Mouse (Mus musculus) midbrain, embryonic 16.5 days (tissue): ENCODE results near the gene Pgls. TPM values are rescaled to one million over a fixed set of nuclear protein-coding genes. Genes with fewer than 3 reads are reported as not detected.

Experiments used
- ATAC-seq: fragments of 200-750 bp; cut with Nextera tagmentation; 2 replicates; pipeline ENCODE4 v1.8.0; 2017; ENCODE audit warnings: moderate TSS enrichment
- H3K27ac ChIP-seq: fragments of 300-500 bp; sonication (generic); 2 replicates; pipeline ENCODE4 v1.5.1; 2014; ENCODE audit warnings: mild to moderate bottlenecking, low read length, mixed read lengths
- H3K27me3 ChIP-seq: fragments of 300-500 bp; sonication (generic); 2 replicates; pipeline ENCODE4 v1.6.1; 2014; ENCODE audit warnings: low read depth, low read length, mixed read lengths; ENCODE audit not compliant: control insufficient read depth, insufficient read depth
- H3K36me3 ChIP-seq: fragments of 300-500 bp; sonication (generic); 2 replicates; pipeline ENCODE4 v1.6.1; 2014; ENCODE audit warnings: mild to moderate bottlenecking, low read length, moderate library complexity, mixed read lengths; ENCODE audit not compliant: control insufficient read depth, insufficient read depth
- H3K4me1 ChIP-seq: fragments of 300-500 bp; sonication (generic); 2 replicates; pipeline ENCODE4 v1.6.1; 2014; ENCODE audit warnings: mild to moderate bottlenecking, low read length, mixed read lengths; ENCODE audit not compliant: control insufficient read depth, insufficient read depth
- H3K4me2 ChIP-seq: fragments of 300-500 bp; sonication (generic); 2 replicates; pipeline ENCODE4 v1.6.1; 2014; ENCODE audit warnings: mild to moderate bottlenecking, low read length, mixed read lengths
- H3K4me3 ChIP-seq: fragments of 300-500 bp; sonication (generic); 2 replicates; pipeline ENCODE4 v1.5.1; 2014; ENCODE audit warnings: low read depth, mild to moderate bottlenecking, low read length, moderate library complexity, mixed read lengths
- H3K9ac ChIP-seq: fragments of 300-500 bp; sonication (generic); 2 replicates; pipeline ENCODE4 v1.6.1; 2014; ENCODE audit warnings: low read depth, low read length, mixed read lengths
- H3K9me3 ChIP-seq: fragments of 300-500 bp; sonication (generic); replicated peaks from 2 replicates; pipeline ENCODE4 v1.6.1; 2014; ENCODE audit warnings: mild to moderate bottlenecking, low read length, mixed read lengths; ENCODE audit not compliant: control insufficient read depth, poor library complexity, severe bottlenecking
- WGBS: fragments of 180-500 bp; shearing (Covaris S2); extraction: QIAGEN DNeasy Blood & Tissue Kit; methylation state at CpG from one replicate; pipeline ENCODE4 v1.1.7; 2014; 5-methylcytosine and 5-hydroxymethylcytosine counted together
- microRNA-seq: library from miRNA; unstranded; fragments of <30 nt; microRNA quantifications from one replicate; pipeline ENCODE4, GENCODE M21; 2017
- polyA plus RNA-seq: library from polyadenylated mRNA; unstranded; fragments of >200 nt; fragmentation: Nextera tagmentation; extraction: Ambion mirVana; gene quantifications from 2 replicates; pipeline ENCODE4 v1.2.1, GENCODE M21; 2015

Gene Pgls
- polyA plus RNA-seq, 1 experiment from 2014 or later, result 237 TPM

GRCm38 (mm10) chr8:71633981-71634667 is 42.1 kb downstream of the Pgls start:
- no peaks in the 10 kb centered on the region for H3K9me3 ChIP-seq
- peaks cover 6% of the 10 kb centered on the region; the same call in 1 of the 2 replicates for H3K4me1 ChIP-seq
- H3K36me3 ChIP-seq, result peaks cover 9% of the 10 kb centered on the region
- H3K27me3 ChIP-seq, result peaks cover 5% of the 10 kb centered on the region; the same call in 1 of the 2 replicates
- H3K4me3 ChIP-seq, result no peak overlapping the region; the same call in 1 of the 2 replicates
- H3K9ac ChIP-seq, result peak overlapping the region; percentile 34; the same call in 1 of the 2 replicates
- WGBS, result 3% methylated on average over 26 of the region's 26 CpGs
- peak overlapping the region; percentile 55 for H3K27ac ChIP-seq
- ATAC-seq, result peak; percentile 40
- H3K4me2 ChIP-seq, result peak overlapping the region; percentile 15

- Histone ChIP-seq H3K4me2 (no peak overlapping the region), H3K9ac (no peak overlapping the region), H3K4me1 (no peaks in the 10 kb centered on the region), H3K9me3 (no peaks in the 10 kb centered on the region), H3K36me3 (peaks cover 28% of the 10 kb centered on the region), H3K4me3 (no peak overlapping the region), H3K27ac (no peak overlapping the region), H3K27me3 (no peaks in the 10 kb centered on the region)
- ATAC-seq, result no peak
- 73% methylated on average over 8 of the region's 8 CpGs for WGBS
These were observed 45.4 kb downstream of the Pgls start for GRCm38 (mm10) chr8:71637149-71638095.

- H3K4me2 ChIP-seq, result no peak overlapping the region
- H3K9me3 ChIP-seq, result no peaks in the 10 kb centered on the region
- peaks cover 31% of the 10 kb centered on the region for H3K36me3 ChIP-seq
- H3K9ac ChIP-seq, result no peak overlapping the region
- H3K4me1 ChIP-seq, result no peaks in the 10 kb centered on the region
- no peaks in the 10 kb centered on the region for H3K27me3 ChIP-seq
- no peak for ATAC-seq
- 70% methylated on average over 6 of the region's 6 CpGs for WGBS
- H3K27ac ChIP-seq, result no peak overlapping the region
- no peak overlapping the region for H3K4me3 ChIP-seq
These were observed 46.3 kb downstream of the Pgls start for GRCm38 (mm10) chr8:71638321-71638720.

- Histone ChIP-seq H3K9ac (no peak overlapping the region), H3K4me2 (no peak overlapping the region), H3K27ac (no peak overlapping the region), H3K4me3 (no peak overlapping the region), H3K36me3 (peaks cover 33% of the 10 kb centered on the region), H3K9me3 (no peaks in the 10 kb centered on the region), H3K4me1 (no peaks in the 10 kb centered on the region), H3K27me3 (no peaks in the 10 kb centered on the region)
- 90% methylated on average over 4 of the region's 4 CpGs for WGBS
- no peak for ATAC-seq
These were observed 47.3 kb downstream of the Pgls start for GRCm38 (mm10) chr8:71639318-71639717.

- Histone ChIP-seq H3K4me3 (no peak overlapping the region), H3K27me3 (no peaks in the 10 kb centered on the region), H3K9ac (no peak overlapping the region), H3K4me2 (no peak overlapping the region), H3K4me1 (no peaks in the 10 kb centered on the region), H3K27ac (no peak overlapping the region), H3K9me3 (no peaks in the 10 kb centered on the region), H3K36me3 (peaks cover 52% of the 10 kb centered on the region)
- no peak for ATAC-seq
- WGBS, result 84% methylated on average over 9 of the region's 9 CpGs
These were observed 53.5 kb downstream of the Pgls start for GRCm38 (mm10) chr8:71645510-71645909.

Small RNA genes lying within 50 kb of the gene (microRNA-seq; reads per million reads assigned to microRNA genes)
- gene Mir6769b, result 4.3 reads per million, percentile 21 among the genes with 10 or more reads in this experiment

Other genes starting within 250 kb of the Pgls start
- 117 and 123 TPM in 2 replicates for gene Use1, start 225.3 kb upstream of the Pgls start, polyA plus RNA-seq
- 5.1 and 5.3 TPM in 2 replicates for gene Ocel1, start 220.9 kb upstream of the Pgls start, polyA plus RNA-seq
- 19.8 and 20.1 TPM in 2 replicates for gene Nr2f6, start 210.2 kb upstream of the Pgls start, polyA plus RNA-seq
- gene Ushbp1, start 196.4 kb upstream of the Pgls start, polyA plus RNA-seq, result 7.4 and 8.1 TPM in 2 replicates
- 89.8 and 91.0 TPM in 2 replicates for gene Babam1, start 195.3 kb upstream of the Pgls start, polyA plus RNA-seq
- gene Ankle1, start 186.2 kb upstream of the Pgls start, polyA plus RNA-seq, result 4.0 and 5.1 TPM in 2 replicates
- 176 TPM in 2 replicates for gene Abhd8, start 128.5 kb upstream of the Pgls start, polyA plus RNA-seq
- gene Mrpl34, start 127.2 kb upstream of the Pgls start, polyA plus RNA-seq, result 182 and 191 TPM in 2 replicates
- 224 and 231 TPM in 2 replicates for gene Dda1, start 123.0 kb upstream of the Pgls start, polyA plus RNA-seq
- gene Ano8, start 106.2 kb upstream of the Pgls start, polyA plus RNA-seq, result 4.0 and 5.9 TPM in 2 replicates
- 11.8 and 12.5 TPM in 2 replicates for gene Gtpbp3, start 104.1 kb upstream of the Pgls start, polyA plus RNA-seq
- gene Plvap, start 80.4 kb upstream of the Pgls start, polyA plus RNA-seq, result 5.7 and 6.5 TPM in 2 replicates
- 0.11 TPM in 1 of 2 replicates, not detected in the other for gene Ccdc194, start 66.5 kb upstream of the Pgls start, polyA plus RNA-seq
- gene Bst2, start 54.7 kb upstream of the Pgls start, polyA plus RNA-seq, result 6.8 and 7.9 TPM in 2 replicates
- 52.4 and 60.3 TPM in 2 replicates for gene Mvb12a, start 49.3 kb upstream of the Pgls start, polyA plus RNA-seq
- 0.17 TPM in 1 of 2 replicates, not detected in the other for gene Tmem221, start 33.3 kb upstream of the Pgls start, polyA plus RNA-seq
- not detected in 2 replicates for gene Nxnl1, start 25.6 kb upstream of the Pgls start, polyA plus RNA-seq
- gene Slc27a1, start 23.3 kb upstream of the Pgls start, polyA plus RNA-seq, result 71.4 and 79.2 TPM in 2 replicates
- gene Fam129c, start 5.5 kb downstream of the Pgls start, polyA plus RNA-seq, result 6.4 and 7.9 TPM in 2 replicates
- gene Colgalt1, start 18.8 kb downstream of the Pgls start, polyA plus RNA-seq, result 68.8 and 70.8 TPM in 2 replicates
- 23.5 and 29.0 TPM in 2 replicates for gene Unc13a, start 79.6 kb downstream of the Pgls start, polyA plus RNA-seq
- 4.7 and 5.4 TPM in 2 replicates for gene Jak3, start 84.1 kb downstream of the Pgls start, polyA plus RNA-seq
- gene Insl3, start 97.0 kb downstream of the Pgls start, polyA plus RNA-seq, result 1.4 TPM in 1 of 2 replicates, not detected in the other
- 0.20 and 0.50 TPM in 2 replicates for gene B3gnt3, start 109.6 kb downstream of the Pgls start, polyA plus RNA-seq
- gene Fcho1, start 133.5 kb downstream of the Pgls start, polyA plus RNA-seq, result 88.4 and 107 TPM in 2 replicates